Mouse (Mus musculus): ENCODE results near the gene Ephb4.

The Ephb4 gene

DNA sequence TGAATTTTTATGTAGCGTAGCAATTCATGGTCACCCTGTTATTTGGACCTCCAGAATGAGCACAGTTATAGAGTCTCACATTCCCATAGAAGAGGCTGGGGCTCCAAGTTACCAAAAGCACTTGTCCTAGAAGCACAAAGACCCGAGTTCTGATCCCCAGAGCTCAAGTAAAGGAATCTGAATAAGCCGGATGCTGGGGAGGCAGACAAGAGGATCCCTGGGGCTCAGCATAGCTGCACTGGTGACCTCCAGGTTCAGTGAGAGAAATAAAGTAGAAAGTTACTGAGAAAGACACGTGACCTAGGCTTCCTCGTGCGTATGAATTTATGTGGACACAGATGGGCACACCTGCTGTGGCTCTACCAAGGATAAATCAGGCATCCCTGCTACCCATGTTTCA is 14.8 kb upstream of the Ephb4 start:
- DNase-seq (ENCODE audit: low spot score) = no peak

DNA sequence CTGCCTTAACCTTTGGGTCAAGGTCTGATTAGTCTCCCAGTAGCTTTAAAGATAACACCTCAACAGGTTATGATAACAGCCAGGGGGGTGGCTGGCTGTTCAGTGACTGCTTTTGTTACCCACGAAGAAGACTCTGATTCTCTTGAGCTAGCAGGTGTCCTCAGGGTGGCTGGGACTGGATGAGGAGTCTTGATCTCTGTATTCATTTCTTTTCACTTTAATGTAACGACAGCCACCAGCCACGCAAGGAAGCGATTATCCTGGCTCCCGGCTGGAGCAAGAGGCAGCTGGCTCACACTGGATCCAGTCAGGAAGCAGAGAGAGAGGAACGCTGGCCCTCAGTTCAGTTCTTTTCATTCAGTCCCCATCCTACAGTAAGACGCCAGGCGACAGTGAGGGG is 12.7 kb upstream of the Ephb4 start:
- DNase-seq (ENCODE audit: low spot score) = no peak

DNA sequence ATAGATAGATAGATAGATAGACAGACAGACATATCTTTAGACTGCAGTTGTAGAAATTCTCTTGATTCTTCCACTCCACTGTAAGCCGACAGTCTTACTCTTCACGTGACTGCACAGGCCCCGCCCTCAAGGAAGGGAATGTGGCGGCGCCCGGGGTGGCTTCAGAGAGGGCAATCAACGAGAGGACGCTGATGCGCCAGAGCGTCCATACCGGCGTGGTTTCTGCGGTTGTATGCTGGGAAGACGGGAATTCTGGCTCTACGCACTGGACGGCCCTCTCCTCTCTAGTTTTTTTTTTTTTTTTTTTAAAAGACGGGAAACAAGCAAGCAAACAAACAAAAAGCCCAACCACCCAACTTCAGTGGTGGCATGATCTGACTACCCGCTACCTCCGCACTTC is 11.7 kb upstream of the Ephb4 start:
- peak; percentile 78 for DNase-seq (ENCODE audit: low spot score)

DNA sequence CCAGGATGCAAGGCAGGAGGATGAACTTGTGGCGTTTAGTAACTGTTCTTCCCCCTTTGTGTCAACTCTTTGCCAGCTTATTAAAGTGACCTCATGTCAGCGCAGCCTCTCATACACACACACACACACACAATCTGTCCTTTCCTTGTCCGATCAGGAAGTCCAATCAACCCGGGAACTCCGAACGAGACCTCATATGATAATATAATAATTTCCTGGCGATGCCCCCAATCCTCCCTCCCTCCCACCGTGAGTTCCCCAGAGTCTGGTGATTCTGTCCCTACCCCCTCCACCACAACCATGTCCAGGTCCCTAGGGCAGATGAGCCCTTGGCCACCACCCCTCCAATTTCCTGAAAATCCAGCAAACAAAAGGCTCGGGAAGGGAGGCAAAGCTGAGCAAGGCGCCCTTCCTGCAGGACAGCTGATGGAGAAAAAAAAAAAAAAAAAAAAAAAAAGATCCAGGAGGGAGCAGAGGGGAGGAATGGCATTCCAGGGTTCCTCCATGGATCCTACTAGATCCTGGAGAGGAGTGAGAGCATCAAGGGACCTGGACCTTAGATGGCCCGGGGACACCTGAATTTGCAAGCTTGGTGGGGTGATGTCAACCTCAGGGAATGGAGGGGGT is 11.1 kb upstream of the Ephb4 start:
- no peak for DNase-seq (ENCODE audit: low spot score)

DNA sequence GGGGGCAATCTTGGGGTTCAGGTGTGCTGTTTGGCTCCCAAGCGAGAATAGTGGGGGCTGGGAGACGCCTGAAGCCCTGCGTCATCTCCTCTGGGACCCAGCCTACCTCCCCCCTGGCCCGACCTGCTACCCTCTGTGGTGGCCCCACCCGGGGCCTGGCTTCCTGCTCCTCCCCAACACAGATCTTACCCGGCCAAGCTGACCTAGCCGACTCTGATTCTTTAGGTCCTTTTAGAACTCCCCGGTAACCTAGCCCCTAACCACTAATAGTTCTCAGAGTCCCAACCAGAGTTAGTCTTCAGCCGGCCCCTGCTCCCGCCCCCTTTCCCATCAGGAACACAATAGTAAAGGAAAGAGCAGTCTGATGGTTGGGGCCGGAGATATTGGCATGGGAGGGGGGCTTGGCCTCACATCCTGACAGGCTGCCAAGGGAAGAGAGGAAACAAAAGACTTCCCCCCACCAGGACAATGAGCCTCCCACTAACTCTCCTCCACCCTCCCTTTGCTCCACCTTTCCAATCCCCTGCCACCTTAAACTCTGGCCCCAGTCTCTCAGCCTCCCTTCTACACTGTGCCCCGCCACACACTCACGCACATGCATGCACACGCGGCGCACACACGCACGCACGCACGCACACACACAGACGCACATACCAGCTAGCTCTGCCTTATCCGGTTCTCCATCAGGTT is 10.5 kb upstream of the Ephb4 start:
- DNase-seq (ENCODE audit: low spot score) = peak; percentile 47

DNA sequence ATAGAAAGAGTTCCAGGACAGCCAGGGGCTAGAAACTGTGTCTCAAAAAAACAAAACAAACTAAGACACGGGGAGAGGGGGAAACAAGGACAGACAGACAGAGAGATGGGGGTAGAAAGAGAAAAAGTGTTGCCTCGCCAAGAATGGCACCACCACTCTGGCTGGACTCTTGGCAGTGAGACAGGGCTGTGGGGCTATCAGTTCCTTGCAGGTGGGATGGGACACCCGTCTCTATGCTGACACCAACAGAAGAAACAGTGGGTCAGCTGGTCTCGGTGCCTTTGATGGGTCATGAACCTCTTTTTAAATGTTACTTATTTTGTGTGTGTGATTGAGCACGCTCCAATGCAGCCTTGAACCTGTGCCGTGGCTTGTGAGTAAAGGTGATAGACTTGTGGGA is 9.7 kb upstream of the Ephb4 start:
- no peak for DNase-seq (ENCODE audit: low spot score)

DNA sequence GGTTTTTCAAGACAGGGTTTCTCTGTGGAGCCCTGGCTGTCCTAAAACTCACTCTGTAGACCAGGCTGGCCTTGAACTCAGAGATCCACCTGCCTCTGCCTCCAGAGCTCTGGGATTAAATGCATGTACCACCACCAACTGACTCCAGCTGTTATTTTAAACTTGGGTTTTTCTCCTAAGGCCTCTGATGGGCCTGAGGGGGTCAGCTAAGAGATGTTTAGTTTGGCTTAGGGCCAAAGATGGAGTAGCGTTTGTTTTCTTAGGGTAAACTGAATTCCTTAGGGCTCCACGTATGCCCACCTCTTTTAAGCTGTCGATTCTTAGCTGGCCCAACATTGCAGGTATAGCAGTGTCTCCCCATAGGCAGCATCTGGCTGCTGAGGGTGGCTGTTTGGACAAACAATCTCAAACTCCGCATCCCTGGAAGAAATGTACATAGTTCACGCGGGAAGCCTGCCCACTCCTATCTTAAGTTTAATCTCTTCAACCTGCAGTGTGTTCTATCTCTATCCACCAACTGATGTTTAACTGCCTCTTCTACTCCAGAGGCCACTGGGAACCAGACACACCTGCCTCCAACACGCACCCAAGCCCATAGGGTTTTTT is 7.4 kb upstream of the Ephb4 start:
- DNase-seq (ENCODE audit: low spot score) = no peak

DNA sequence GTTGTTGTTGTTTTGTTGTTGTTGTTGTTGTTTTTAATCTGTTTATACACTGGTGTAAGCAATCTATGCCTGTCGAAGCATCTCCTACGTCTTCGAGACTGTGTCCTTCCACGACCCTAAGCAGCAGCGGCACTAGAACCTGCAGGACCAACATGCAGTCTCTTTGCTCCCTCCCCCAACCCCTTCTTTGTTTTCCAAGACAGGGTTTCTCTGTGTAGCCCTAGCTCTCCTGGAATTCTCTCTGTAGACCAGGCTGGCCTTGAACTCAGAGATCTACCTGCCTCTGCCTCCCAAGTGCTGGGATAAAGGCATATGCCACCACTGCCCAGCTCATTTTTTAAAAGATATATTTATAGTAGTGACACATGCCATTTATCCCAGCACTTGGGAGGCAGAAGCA is 6.5 kb upstream of the Ephb4 start:
- no peak for DNase-seq (ENCODE audit: low spot score)

DNA sequence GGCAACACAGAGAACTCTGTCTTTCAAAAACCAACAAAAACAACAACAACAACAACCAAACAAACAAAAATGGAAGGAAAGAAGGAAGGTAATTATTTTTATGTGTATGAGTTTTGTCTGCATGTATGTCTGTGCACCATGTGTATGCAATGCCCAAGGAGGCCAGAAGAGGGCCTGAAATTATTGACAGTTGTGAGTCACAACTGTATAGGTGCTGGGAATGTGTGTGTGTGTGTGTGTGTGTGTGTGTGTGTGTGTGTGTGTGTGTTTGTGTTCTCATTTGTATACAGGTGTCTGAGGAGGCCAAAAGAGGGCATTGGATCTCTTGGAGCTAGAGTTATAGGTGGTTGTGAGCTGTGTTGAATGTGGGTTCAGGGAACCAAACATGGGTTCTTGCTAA is 6.0 kb upstream of the Ephb4 start:
- no peak for DNase-seq (ENCODE audit: low spot score)

DNA sequence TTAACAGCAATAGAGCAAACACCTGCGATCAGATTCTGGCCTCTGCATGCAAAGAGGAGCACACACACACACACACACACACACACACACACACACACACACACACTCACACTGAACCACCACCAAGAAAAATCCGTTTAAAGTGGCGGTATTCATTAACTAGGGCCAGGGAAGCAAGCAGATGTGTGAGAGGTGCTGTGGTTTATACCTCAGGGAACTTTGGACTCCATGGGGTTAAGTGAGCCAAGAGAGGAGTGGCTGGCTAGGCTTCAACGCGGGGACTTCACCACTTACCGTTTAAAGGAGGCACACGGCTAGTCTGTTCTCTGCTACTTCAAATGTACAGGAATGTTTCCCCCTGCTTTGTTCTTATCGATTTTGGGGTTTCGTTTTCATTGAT is 4.1 kb upstream of the Ephb4 start:
- DNase-seq (ENCODE audit: low spot score) = no peak

DNA sequence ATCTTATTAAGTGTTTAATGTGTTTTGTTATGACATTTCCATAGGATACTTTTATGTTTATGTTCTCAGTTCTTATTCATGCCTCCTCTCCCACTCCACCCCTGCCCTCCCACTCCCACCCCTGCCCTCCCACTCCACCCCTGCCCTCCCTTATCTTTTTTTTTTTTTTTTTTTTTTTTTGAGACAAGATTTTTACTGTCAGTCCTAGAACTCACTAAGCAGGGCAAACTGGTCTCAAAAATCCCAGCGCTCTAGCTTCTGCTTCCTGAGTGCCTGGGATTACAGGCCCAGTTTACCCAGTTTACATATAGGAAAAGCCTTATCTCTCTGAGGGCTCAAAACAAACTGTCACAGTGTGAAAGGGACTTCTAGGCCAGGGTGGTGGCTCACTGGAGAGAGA is 3.5 kb upstream of the Ephb4 start:
- no peak for DNase-seq (ENCODE audit: low spot score)

DNA sequence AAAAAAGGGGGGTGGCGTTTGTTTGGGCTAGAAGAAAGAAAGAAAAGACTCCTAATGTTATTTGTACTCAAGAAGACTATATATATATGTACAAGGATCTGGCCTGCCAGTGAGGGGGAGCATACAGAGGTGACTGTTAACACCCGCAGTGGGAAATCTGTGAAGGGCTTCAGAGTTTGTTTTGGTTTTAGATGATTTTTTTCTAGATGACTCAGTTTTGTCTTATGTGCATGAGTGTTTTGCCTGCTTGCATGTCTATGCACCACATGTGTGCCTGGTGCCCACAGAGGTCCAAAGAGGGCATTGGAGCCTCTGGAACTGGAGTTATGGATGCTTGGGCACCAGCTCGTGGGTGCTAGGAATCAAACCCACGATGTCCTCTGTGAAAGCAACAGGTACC is 2.9 kb upstream of the Ephb4 start:
- DNase-seq (ENCODE audit: low spot score) = no peak

DNA sequence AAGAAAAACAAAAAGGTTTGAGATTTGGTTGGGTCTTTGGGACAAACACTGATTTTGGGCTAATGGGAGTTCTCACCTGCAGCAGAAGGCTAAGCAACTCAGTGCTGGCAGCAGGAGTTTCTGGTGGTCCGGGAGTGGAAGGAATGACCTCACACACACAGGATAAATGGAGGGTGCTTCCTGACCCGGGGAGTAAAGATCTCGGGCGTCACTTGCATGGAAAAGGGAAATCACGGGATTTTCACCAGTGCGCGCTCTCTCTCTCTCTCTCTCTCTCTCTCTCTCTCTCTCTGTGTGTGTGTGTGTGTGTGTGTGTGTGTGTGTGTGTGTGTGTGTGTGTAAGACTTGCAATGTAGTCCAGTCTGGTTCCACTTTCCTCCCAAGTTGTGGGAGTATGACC is 2.1 kb upstream of the Ephb4 start:
- DNase-seq (ENCODE audit: low spot score) = no peak

DNA sequence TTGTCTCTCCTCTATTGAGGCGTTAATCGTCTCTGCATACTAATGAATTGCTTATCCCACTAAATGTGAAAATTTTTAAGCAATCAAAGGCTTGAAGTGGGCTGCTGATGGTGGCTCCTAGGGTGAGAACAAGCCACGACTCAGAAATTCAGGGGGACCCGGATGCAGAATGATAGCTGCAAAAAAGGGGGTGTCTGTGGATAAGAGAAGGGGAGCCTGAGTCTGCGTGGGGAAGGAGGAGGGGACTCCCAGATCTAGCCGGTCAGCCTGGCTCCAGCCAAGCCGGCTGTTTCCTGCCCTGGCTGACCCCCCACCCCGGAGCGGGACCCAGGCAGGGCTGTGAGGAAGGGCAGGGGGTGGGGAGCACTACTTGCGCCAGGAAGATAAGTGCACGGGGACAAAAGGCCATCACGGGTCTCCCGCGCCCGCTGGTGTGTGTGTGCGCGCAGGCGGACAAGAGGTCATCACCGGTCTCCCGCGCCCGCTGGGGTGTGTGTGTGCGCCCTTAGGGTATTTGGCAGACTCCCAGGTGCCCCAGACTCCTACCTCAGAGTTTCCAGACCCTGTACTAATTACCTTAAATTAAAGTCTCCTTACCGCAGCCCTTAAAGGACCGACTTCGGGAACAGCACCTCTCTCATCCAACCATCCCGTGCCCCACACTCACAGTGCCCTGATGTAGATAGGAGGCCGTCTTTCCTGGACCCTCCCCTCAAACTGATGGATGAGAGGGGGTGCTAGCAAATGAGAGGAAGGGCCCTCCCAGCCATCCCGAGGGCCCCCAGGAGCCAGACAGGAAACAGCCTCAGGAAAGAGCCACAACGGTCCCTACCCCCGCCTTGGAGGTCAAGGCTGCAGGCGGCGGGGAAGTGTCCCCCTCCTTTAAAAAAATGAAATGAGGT is 1.2 kb upstream of the Ephb4 start:
- DNase-seq (ENCODE audit: low spot score) = peak; percentile 11

DNA sequence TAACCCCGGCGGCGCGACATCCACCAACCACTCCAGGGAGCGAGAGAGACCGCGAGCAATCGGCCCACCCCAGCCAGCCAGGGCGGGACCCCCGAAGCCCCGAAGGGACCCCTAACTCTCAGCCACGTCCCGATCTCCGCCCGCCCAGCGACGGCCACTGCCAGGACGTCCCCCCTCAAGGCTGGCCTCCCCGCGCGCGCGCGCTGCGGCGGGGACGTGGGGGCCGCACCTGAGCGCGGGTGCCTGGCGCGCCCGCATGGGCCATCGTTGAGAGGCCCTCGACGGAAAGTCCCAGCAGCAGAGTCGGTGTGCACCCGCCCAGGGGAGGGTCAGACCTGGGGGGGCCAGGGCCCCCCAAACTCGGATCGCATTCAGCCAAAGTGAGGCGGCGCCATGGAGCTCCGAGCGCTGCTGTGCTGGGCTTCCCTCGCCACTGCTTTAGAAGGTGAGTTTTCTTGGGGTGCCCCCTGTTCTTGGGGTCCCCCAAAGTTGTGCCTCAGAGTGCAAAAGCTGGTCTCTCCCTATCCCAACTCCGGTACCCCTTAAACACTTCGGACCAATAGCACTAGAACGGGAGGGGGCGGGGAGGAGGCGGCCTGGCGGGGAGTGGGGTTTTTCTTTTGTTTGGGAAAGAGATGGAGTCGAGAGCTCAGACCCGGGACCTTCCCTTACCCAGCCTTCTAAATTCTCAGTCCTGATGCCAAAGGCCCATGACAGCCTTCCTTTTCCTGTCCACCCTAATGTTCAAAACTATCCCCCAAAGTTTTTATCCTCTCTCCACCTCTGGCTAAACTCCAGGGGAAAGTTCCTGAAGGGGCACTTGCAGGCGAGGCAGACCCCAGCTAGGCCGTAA is 522 bp downstream of the Ephb4 start:
- DNase-seq (ENCODE audit: low spot score) = no peak

DNA sequence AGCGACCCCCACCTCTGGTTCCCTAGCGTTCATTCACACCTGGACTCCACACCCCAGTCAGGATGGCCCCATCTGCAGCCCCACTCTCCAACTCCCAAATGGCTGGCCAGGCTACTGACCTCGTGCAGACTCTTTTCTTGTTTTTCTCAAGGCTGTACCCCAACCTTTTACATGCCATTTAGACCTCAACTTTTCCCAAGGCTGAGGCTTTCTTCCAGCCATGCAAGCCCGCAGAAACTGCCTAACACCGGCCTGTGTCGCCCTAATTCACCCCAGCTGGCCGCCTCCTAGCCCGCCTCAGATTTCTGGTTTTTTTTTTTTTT is 1.1 kb downstream of the Ephb4 start:
- no peak for DNase-seq (ENCODE audit: low spot score)

DNA sequence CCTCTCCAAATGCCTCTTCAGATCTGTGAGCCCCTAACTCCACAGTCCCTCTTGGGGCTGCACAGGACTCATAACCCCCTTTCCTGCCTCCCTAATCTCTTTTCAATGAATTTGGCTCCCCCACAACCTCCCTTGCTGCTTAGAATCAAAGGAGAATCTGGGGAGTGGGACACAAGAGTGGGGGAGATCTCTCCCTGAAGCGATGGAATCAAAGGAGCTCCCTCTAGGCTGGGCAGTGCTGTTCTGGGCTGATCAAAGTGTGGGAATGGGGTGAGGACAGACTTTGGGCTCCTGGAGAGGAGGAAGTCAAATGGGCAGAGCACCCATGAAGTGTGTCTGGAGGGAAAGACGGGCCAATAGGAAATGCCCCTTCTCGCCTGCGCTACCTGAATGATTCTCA is 1.5 kb downstream of the Ephb4 start:
- no peak for DNase-seq (ENCODE audit: low spot score)

DNA sequence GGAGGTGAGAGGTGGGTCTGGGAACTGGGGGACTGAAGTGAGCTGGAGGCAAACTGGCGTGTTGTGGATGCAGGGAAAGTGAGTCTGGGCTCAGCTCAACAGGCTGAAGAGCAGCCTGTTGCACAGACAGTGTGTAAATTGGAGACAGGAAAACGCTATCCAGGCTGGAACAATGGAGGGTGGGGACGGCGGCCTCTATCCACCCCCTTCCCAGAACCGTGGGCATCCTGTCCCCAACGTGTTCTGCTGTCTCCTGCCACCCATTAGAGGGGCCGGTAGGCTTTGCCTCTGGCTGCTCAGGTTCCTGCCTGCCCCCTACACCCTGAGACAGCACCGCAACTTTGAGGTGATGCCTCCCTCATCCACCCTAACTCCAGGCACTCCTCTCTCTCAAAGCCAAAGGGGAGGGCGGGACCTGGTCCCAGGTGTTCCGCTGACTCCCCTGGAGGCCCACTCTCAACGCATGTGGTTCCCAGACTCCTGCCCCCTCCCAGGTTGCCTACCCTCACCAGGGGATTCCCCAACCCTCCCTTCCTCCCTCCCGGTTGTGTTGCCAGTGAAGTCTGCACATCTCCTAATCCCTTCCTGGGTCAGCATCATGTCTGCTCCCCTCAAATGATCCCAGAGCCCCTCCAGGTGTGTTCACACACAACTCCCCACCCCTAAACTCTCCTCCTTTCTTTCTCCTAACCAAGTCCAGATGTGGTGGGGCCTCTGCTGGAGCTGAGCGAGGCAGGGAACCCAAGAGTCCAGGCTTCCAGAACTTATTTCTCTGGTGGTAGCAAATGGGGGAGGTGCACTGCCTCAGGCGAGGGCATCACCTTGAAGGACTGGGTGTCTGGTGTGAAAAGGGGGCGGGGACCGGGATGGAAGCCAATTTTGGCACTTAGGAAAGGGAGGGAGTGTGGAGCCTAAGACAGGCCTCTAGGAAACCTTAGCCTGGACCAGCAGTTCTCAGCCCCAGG is 2.4 kb downstream of the Ephb4 start:
- peak; percentile 22 for DNase-seq (ENCODE audit: low spot score)

DNA sequence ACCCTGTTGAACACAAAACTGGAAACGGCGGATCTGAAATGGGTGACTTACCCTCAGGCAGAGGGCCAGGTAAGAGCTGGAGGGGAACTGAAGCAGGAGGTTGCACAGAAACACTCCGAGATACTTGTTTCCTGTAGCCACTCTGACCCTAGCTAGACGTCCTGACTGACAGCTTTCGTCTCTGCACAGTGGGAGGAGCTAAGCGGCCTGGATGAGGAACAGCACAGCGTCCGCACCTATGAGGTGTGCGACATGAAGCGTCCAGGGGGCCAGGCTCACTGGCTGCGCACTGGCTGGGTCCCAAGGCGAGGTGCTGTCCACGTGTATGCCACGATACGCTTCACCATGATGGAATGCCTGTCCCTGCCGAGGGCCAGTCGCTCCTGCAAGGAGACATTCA is 4.2 kb downstream of the Ephb4 start:
- DNase-seq (ENCODE audit: low spot score) = no peak

DNA sequence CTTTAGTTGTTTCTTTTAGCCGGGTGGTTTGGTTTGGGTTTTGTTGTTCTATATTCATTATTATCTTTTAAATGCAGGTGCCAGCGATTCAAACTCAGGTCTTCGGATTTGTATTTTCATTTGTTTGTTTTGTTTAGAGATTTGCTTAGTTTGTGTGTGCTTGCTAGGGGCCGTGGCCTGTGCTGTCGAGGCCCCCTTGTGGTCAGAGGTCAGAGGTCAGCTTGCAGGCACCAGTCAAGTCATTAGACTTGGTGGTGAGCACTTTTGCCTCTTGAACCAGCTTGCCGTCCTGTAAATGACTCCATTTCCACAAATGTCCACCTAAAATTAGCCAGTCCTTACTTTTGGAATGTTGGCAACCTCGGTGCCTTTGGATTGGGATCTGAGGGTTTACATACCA is 8.5 kb downstream of the Ephb4 start:
- DNase-seq (ENCODE audit: low spot score) = no peak

DNA sequence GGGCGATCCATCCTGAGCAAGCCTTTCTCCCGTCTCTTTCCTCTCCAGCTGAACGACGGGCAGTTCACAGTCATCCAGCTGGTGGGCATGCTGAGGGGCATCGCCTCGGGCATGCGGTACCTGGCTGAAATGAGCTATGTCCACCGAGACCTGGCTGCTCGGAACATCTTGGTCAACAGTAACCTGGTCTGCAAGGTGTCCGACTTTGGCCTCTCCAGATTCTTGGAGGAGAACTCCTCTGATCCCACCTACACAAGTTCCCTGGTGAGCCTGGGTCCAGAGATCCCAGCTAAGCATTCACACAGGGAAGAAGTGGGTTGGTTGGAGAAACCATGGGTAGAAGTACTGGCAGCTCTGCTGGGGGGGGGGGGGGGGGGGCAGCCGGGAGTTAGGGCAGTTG is 19.8 kb downstream of the Ephb4 start:
- DNase-seq (ENCODE audit: low spot score) = no peak
